18 mouse cellular contexts compared by ENCODE assay signal in genomic region chr10:60381142-60381925, GRCm38 (mm10). TPM values are rescaled to one million over a fixed set of nuclear protein-coding genes. Genes with fewer than 3 reads are reported as not detected.
DNase-seq lines count a peak whose midpoint lies in the region; ATAC-seq and TF ChIP-seq lines count a peak whose summit lies in the region.
"Had no signal": no experiment of that assay in that cellular context is flagged by ENCODE, and none has a peak within 500 bp of the region (broad histone marks: within the 10 kb centered on the region; RNA-seq: fewer than 3 reads in every experiment).

No protein-coding gene starts in this region.

- no peak for TF ChIP-seq EP300 in heart, adult 2 months (IDR thresholded peaks at IDR 0.05; ENCODE audit: insufficient read depth, low read depth, low read length)
- no peak for TF ChIP-seq EP300 in stomach, postnatal 0 days (optimal IDR thresholded peaks at IDR 0.05)

- H3K9ac ChIP-seq in heart, embryonic 16.5 days (ENCODE audit: low read length) = no peak overlapping the region
- H3K9ac ChIP-seq in heart, adult 2 months (ENCODE audit: low read depth, low read length) = no peak overlapping the region
- H3K9ac ChIP-seq in stomach, postnatal 0 days (ENCODE audit: low read length) = no peak overlapping the region
- H3K9ac ChIP-seq: hindbrain, embryonic 12.5 days; liver, embryonic 15.5 days; midbrain, embryonic 13.5 days had no signal

- H3K27me3 ChIP-seq in heart, embryonic 16.5 days (ENCODE audit: control insufficient read depth, insufficient read depth, low read length) = no peaks in the 10 kb centered on the region
- no peaks in the 10 kb centered on the region for H3K27me3 ChIP-seq in heart, adult 2 months (ENCODE audit: control insufficient read depth, insufficient read depth, low read length)
- H3K27me3 ChIP-seq in stomach, postnatal 0 days (ENCODE audit: control insufficient read depth, insufficient read depth, low read length) = no peaks in the 10 kb centered on the region
- H3K27me3 ChIP-seq: hindbrain, embryonic 12.5 days; liver, embryonic 15.5 days; midbrain, embryonic 13.5 days; Patski had no signal

- peaks cover 4% of the 10 kb centered on the region; the same call in 1 of the 2 replicates for H3K4me1 ChIP-seq in heart, embryonic 16.5 days (ENCODE audit: control insufficient read depth, insufficient read depth, low read length)
- H3K4me1 ChIP-seq in heart, adult 2 months (ENCODE audit: control insufficient read depth, insufficient read depth, low read length) = peaks cover 7% of the 10 kb centered on the region
- 0 out of 2 replicates have a peak, but pooled peaks cover 2% of the 10 kb centered on the region for H3K4me1 ChIP-seq in stomach, postnatal 0 days (replicated peaks; ENCODE audit: control insufficient read depth, insufficient read depth)
- H3K4me1 ChIP-seq: hindbrain, embryonic 12.5 days; liver, embryonic 15.5 days; midbrain, embryonic 13.5 days had no signal

- H3K27ac ChIP-seq in heart, embryonic 16.5 days (ENCODE audit: low read length) = peak overlapping the region; percentile 52; the same call in 1 of the 2 replicates
- no peak overlapping the region for H3K27ac ChIP-seq in heart, adult 2 months
- no peak overlapping the region for H3K27ac ChIP-seq in stomach, postnatal 0 days (replicated peaks)
- H3K27ac ChIP-seq: hindbrain, embryonic 12.5 days; liver, embryonic 15.5 days; midbrain, embryonic 13.5 days had no signal

- WGBS in heart, embryonic 16.5 days = 58% methylated on average over 10 of the region's 10 CpGs
- 69% methylated on average over 10 of the region's 10 CpGs for WGBS in heart, adult 2 months
- 62% methylated on average over 10 of the region's 10 CpGs for WGBS in stomach, postnatal 0 days

- no peaks in the 10 kb centered on the region for H3K9me3 ChIP-seq in heart, embryonic 16.5 days (replicated peaks; ENCODE audit: control insufficient read depth, low read length)
- no peaks in the 10 kb centered on the region for H3K9me3 ChIP-seq in stomach, postnatal 0 days (ENCODE audit: control insufficient read depth, low read length)
- H3K9me3 ChIP-seq: hindbrain, embryonic 12.5 days; liver, embryonic 15.5 days; midbrain, embryonic 13.5 days had no signal

- no peak; the same call in 1 of the 2 replicates for ATAC-seq in heart, embryonic 16.5 days (replicated peaks; ENCODE audit: extremely low read depth, insufficient read depth, low FRiP score)
- ATAC-seq in inflammation-experienced regulatory T-cells, adult 6 months = peak; percentile 80
- no peak for ATAC-seq in stomach, postnatal 0 days (ENCODE audit: low FRiP score, low TSS enrichment)
- ATAC-seq: forebrain, embryonic 16.5 days; midbrain, embryonic 13.5 days; Patski had no signal

- H3K4me2 ChIP-seq in heart, embryonic 16.5 days (ENCODE audit: low read depth, low read length) = no peak overlapping the region
- H3K4me2 ChIP-seq in stomach, postnatal 0 days (replicated peaks; ENCODE audit: low read depth) = no peak overlapping the region
- H3K4me2 ChIP-seq: hindbrain, embryonic 12.5 days; liver, embryonic 15.5 days; midbrain, embryonic 13.5 days had no signal

- TF ChIP-seq POLR2A in heart, adult 2 months (IDR thresholded peaks at IDR 0.05; ENCODE audit: insufficient read depth, low read depth, low read length) = no peak

- intact Hi-C loops in heart, adult 2 months (cut with DNase I) = no loop called here

- H3K36me3 ChIP-seq in heart, embryonic 16.5 days (ENCODE audit: control insufficient read depth, insufficient read depth) = no peaks in the 10 kb centered on the region
- no peaks in the 10 kb centered on the region for H3K36me3 ChIP-seq in heart, adult 2 months (ENCODE audit: control insufficient read depth, insufficient read depth, low read length)
- no peaks in the 10 kb centered on the region for H3K36me3 ChIP-seq in stomach, postnatal 0 days (ENCODE audit: control insufficient read depth, insufficient read depth, low read length)
- H3K36me3 ChIP-seq: hindbrain, embryonic 12.5 days; liver, embryonic 15.5 days; midbrain, embryonic 13.5 days had no signal

- no peak for TF ChIP-seq CTCF in heart, adult 2 months (IDR thresholded peaks at IDR 0.05)
- TF ChIP-seq CTCF in stomach, postnatal 0 days (IDR thresholded peaks at IDR 0.05; ENCODE audit: low read depth) = no peak

- no peak for DNase-seq in heart, adult 2 months
- DNase-seq in CD4-positive, CD25-positive, alpha-beta regulatory T cell, adult 2 months (ENCODE audit: low read depth, low spot score) = peak; percentile 82
- DNase-seq in stomach, postnatal 0 days (ENCODE audit: low spot score) = peak; percentile 19
- no peak for DNase-seq in cerebellum, adult 9-10 months
- DNase-seq in neural tube, embryonic 10.5 days (ENCODE audit: extremely low spot score, low spot score) = no peak
- DNase-seq in gastrocnemius, adult 8-10 months (ENCODE audit: low spot score in 2 of 2) = no peak
- DNase-seq: adrenal gland, postnatal 25 days; B cell, adult 2 months; cerebellum, adult 11 months; kidney, postnatal 14 days had no signal

- no peaks in the 10 kb centered on the region for H3K79me2 ChIP-seq in heart, adult 2 months (replicated peaks; ENCODE audit: control insufficient read depth, insufficient read depth, low read length)

- no peak overlapping the region for H3K4me3 ChIP-seq in heart, embryonic 16.5 days (ENCODE audit: low read length)
- H3K4me3 ChIP-seq in heart, adult 2 months = no peak overlapping the region
- H3K4me3 ChIP-seq in stomach, postnatal 0 days (ENCODE audit: low read depth, low read length) = no peak overlapping the region
- H3K4me3 ChIP-seq: hindbrain, embryonic 12.5 days; liver, embryonic 15.5 days; midbrain, embryonic 13.5 days had no signal

RNA-seq across cellular contexts. Expression of gene Gm17455, which starts 18.2 kb away (rescaled TPM):
- 0.24 and 0.28 TPM in 2 replicates for polyA plus RNA-seq in heart, embryonic 16.5 days (2015; fragmentation: Nextera tagmentation; extraction: Ambion mirVana)
- not detected for total RNA-seq in heart, adult 2 months (2021)
- 0.56 and 1.9 TPM in 2 replicates for polyA plus RNA-seq in heart, adult 2 months (2012; rRNA removed)
- 1 to 10 TPM in 2 of 3 experiments, under 1 TPM in 1; 0.79 to 3.3 (median 1.5) TPM for polyA plus RNA-seq in inflammation-experienced regulatory T-cells, adult 6 months (2017; shearing (Covaris generic))
- 0.74 and 1.0 TPM in 2 replicates for polyA plus RNA-seq in stomach, postnatal 0 days (2015; fragmentation: Nextera tagmentation; extraction: Ambion mirVana)
- total RNA-seq in gastrocnemius, adult 8-10 months (2022) = not detected
- total RNA-seq: adrenal gland, postnatal 25 days; heart, adult 8-10 months had no signal
- polyA plus RNA-seq: Patski had no signal

RNA-seq across cellular contexts. Expression of gene Vsir, which starts 34.7 kb away (rescaled TPM):
- 3.3 and 4.0 TPM in 2 replicates for polyA plus RNA-seq in heart, embryonic 16.5 days (2015; fragmentation: Nextera tagmentation; extraction: Ambion mirVana)
- 10 to 100 TPM; 14.9 to 20.9 TPM for total RNA-seq in heart, adult 2 months (2021)
- polyA plus RNA-seq in heart, adult 2 months (2012; rRNA removed) = 28.1 and 39.7 TPM in 2 replicates
- polyA plus RNA-seq in inflammation-experienced regulatory T-cells, adult 6 months (2017; shearing (Covaris generic)) = 100 to 1,000 TPM; 181 to 200 (median 196) TPM
- 4.2 and 4.3 TPM in 2 replicates for polyA plus RNA-seq in stomach, postnatal 0 days (2015; fragmentation: Nextera tagmentation; extraction: Ambion mirVana)
- 1 to 10 TPM; 2.3 to 5.2 (median 3.8) TPM for total RNA-seq in gastrocnemius, adult 8-10 months (2022)

Comparison
In these comparisons a context has a peak if more than half of its experiments do, and no peak if none do; other contexts are left out.
1. DNase-seq: peak in CD4-positive, CD25-positive, alpha-beta regulatory T cell, adult 2 months (single experiment) and stomach, postnatal 0 days (single experiment); none in heart, adult 2 months (0 of 2), cerebellum, adult 9-10 months (single experiment), neural tube, embryonic 10.5 days (single experiment) and gastrocnemius, adult 8-10 months (0 of 2).